Mouse (Mus musculus) cerebellum, adult 2 months (tissue): Measurements from ENCODE around the gene Il31ra.

ENCODE experiments used
- CTCF ChIP-seq: fragments of 200-500 bp; IDR thresholded peaks from 2 replicates; pipeline ENCODE4 v1.5.1; 2011; ENCODE audit warnings: low read depth, mild to moderate bottlenecking, control low read depth, low read length, moderate library complexity, borderline replicate concordance; ENCODE audit not compliant: insufficient read depth
- POLR2A ChIP-seq: fragments of 200-500 bp; IDR thresholded peaks from 2 replicates; pipeline ENCODE4 v1.6.1; 2011; ENCODE audit warnings: low read length, control low read depth, borderline replicate concordance; ENCODE audit not compliant: insufficient read depth

DNA sequence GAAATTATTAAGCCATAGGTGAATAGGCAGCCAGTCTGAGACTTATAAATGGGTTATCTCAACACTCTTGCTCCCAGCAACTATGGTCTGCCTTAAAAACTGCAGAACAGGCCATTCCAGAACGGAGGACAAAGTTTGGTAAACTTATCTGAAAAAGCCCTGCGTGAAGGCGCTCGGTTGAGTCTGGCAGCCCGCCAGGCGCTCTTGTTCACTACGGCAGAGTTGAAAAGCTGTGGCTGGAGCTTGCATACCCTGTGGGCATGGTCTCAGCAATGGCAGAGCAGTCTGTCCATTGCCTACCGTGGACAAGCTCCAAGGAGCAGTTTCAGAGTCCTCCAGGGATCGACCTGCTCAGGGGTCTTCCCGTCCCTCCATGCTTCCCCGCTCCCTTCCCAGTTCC lies 82.9 kb downstream of the Il31ra start:
- no peak for TF ChIP-seq POLR2A
- no peak for TF ChIP-seq CTCF
